ENCODE assay signal across 23 mouse cellular contexts in genomic region chr17:87625510-87626086, GRCm38 (mm10). TPM values are rescaled to one million over a fixed set of nuclear protein-coding genes. Genes with fewer than 3 reads are reported as not detected.
DNase-seq lines count a peak whose midpoint lies in the region; ATAC-seq and TF ChIP-seq lines count a peak whose summit lies in the region.
"Had no signal": no experiment of that assay in that cellular context is flagged by ENCODE, and none has a peak within 500 bp of the region (broad histone marks: within the 10 kb centered on the region; RNA-seq: fewer than 3 reads in every experiment).

No protein-coding gene starts in this region.

- no peak for TF ChIP-seq CTCF in intestine, postnatal 0 days (IDR thresholded peaks at IDR 0.05; ENCODE audit: low read depth)
- TF ChIP-seq CTCF in stomach, postnatal 0 days (IDR thresholded peaks at IDR 0.05; ENCODE audit: low read depth) = no peak

- H3K27ac ChIP-seq in intestine, embryonic 15.5 days = peak overlapping the region; percentile 88
- peak overlapping the region; percentile 88 for H3K27ac ChIP-seq in intestine, postnatal 0 days (ENCODE audit: low read depth, low read length)
- H3K27ac ChIP-seq in stomach, postnatal 0 days (replicated peaks) = peak overlapping the region; percentile 18; the same call in 1 of the 2 replicates
- H3K27ac ChIP-seq: embryonic facial prominence, embryonic 13.5 days; embryonic facial prominence, embryonic 15.5 days; forebrain, embryonic 10.5 days; forebrain, embryonic 12.5 days had no signal

- H3K9ac ChIP-seq in intestine, embryonic 15.5 days = no peak overlapping the region
- H3K9ac ChIP-seq in intestine, postnatal 0 days (ENCODE audit: low read depth, low read length) = no peak overlapping the region
- H3K9ac ChIP-seq in stomach, postnatal 0 days (ENCODE audit: low read length) = no peak overlapping the region
- H3K9ac ChIP-seq: embryonic facial prominence, embryonic 13.5 days; embryonic facial prominence, embryonic 15.5 days; forebrain, embryonic 12.5 days had no signal

- H3K4me1 ChIP-seq in intestine, embryonic 15.5 days (replicated peaks) = 0 out of 2 replicates have a peak, but pooled peaks cover 4% of the 10 kb centered on the region
- peaks cover 3% of the 10 kb centered on the region for H3K4me1 ChIP-seq in intestine, postnatal 0 days (replicated peaks; ENCODE audit: control insufficient read depth, insufficient read depth, low read length)
- H3K4me1 ChIP-seq in stomach, postnatal 0 days (replicated peaks; ENCODE audit: control insufficient read depth, insufficient read depth) = no peaks in the 10 kb centered on the region
- H3K4me1 ChIP-seq: embryonic facial prominence, embryonic 13.5 days; forebrain, embryonic 10.5 days; forebrain, embryonic 12.5 days had no signal

- peak; percentile 67 for ATAC-seq in intestine, embryonic 15.5 days
- peak; percentile 77 for ATAC-seq in intestine, postnatal 0 days
- ATAC-seq in stomach, postnatal 0 days (ENCODE audit: low FRiP score, low TSS enrichment) = no peak
- ATAC-seq in monocyte, adult 5-6 weeks (replicated peaks; ENCODE audit: insufficient number of reproducible peaks, low FRiP score, low TSS enrichment, poor library complexity, severe bottlenecking) = no peak
- ATAC-seq: forebrain, embryonic 14.5 days; forebrain, embryonic 16.5 days had no signal

- no peaks in the 10 kb centered on the region for H3K27me3 ChIP-seq in intestine, embryonic 15.5 days (replicated peaks)
- H3K27me3 ChIP-seq in intestine, postnatal 0 days (replicated peaks; ENCODE audit: control insufficient read depth, insufficient read depth, low read length) = no peaks in the 10 kb centered on the region
- no peaks in the 10 kb centered on the region for H3K27me3 ChIP-seq in stomach, postnatal 0 days (ENCODE audit: control insufficient read depth, insufficient read depth, low read length)
- H3K27me3 ChIP-seq: embryonic facial prominence, embryonic 13.5 days; embryonic facial prominence, embryonic 15.5 days; forebrain, embryonic 12.5 days had no signal

- H3K36me3 ChIP-seq in intestine, embryonic 15.5 days = no peaks in the 10 kb centered on the region
- H3K36me3 ChIP-seq in intestine, postnatal 0 days (ENCODE audit: control insufficient read depth, insufficient read depth) = no peaks in the 10 kb centered on the region
- H3K36me3 ChIP-seq in stomach, postnatal 0 days (ENCODE audit: control insufficient read depth, insufficient read depth, low read length) = no peaks in the 10 kb centered on the region
- H3K36me3 ChIP-seq: embryonic facial prominence, embryonic 13.5 days; embryonic facial prominence, embryonic 15.5 days; forebrain, embryonic 10.5 days; forebrain, embryonic 12.5 days had no signal

- no peak for DNase-seq in stomach, postnatal 0 days (ENCODE audit: low spot score)
- DNase-seq in embryo, embryonic 9.5 days (ENCODE audit: extremely low spot score) = no peak
- no peak for DNase-seq in layer of hippocampus, adult 8-10 months (ENCODE audit: low spot score in 2 of 2)
- DNase-seq: adrenal gland, adult 2 months; adrenal gland, postnatal 10 days; adrenal gland, postnatal 25 days; cerebellum, adult 11 months; cerebellum, adult 18-20 months; cerebellum, adult 8-10 months; cerebellum, adult 9-11 months; cerebellum, postnatal 14 days; cerebellum, postnatal 36 days had no signal

- 0 out of 2 replicates have a peak overlapping the region, but pooled peaks have one; percentile 19 for H3K4me2 ChIP-seq in intestine, embryonic 15.5 days (replicated peaks)
- peak overlapping the region; percentile 44 for H3K4me2 ChIP-seq in intestine, postnatal 0 days (replicated peaks; ENCODE audit: low read depth)
- H3K4me2 ChIP-seq in stomach, postnatal 0 days (replicated peaks; ENCODE audit: low read depth) = no peak overlapping the region
- H3K4me2 ChIP-seq: embryonic facial prominence, embryonic 13.5 days; embryonic facial prominence, embryonic 15.5 days; forebrain, embryonic 12.5 days had no signal

- H3K4me3 ChIP-seq in intestine, embryonic 15.5 days (replicated peaks) = no peak overlapping the region
- H3K4me3 ChIP-seq in intestine, postnatal 0 days (ENCODE audit: low read depth, low read length) = no peak overlapping the region
- H3K4me3 ChIP-seq in stomach, postnatal 0 days (ENCODE audit: low read depth, low read length) = no peak overlapping the region
- H3K4me3 ChIP-seq: embryonic facial prominence, embryonic 13.5 days; embryonic facial prominence, embryonic 15.5 days; erythroblast, embryonic 14.5 days; forebrain, embryonic 10.5 days; forebrain, embryonic 12.5 days had no signal

- TF ChIP-seq EP300 in stomach, postnatal 0 days (optimal IDR thresholded peaks at IDR 0.05) = no peak

- WGBS in intestine, embryonic 15.5 days = 27% methylated on average over 3 of the region's 3 CpGs
- WGBS in intestine, postnatal 0 days = 26% methylated on average over 3 of the region's 3 CpGs
- 55% methylated on average over 3 of the region's 3 CpGs for WGBS in stomach, postnatal 0 days

- no peaks in the 10 kb centered on the region for H3K9me3 ChIP-seq in intestine, embryonic 15.5 days
- H3K9me3 ChIP-seq in intestine, postnatal 0 days (ENCODE audit: control insufficient read depth) = no peaks in the 10 kb centered on the region
- no peaks in the 10 kb centered on the region for H3K9me3 ChIP-seq in stomach, postnatal 0 days (ENCODE audit: control insufficient read depth, low read length)
- H3K9me3 ChIP-seq: embryonic facial prominence, embryonic 13.5 days; embryonic facial prominence, embryonic 15.5 days; forebrain, embryonic 10.5 days; forebrain, embryonic 12.5 days had no signal

RNA-seq across cellular contexts. Expression of gene Epcam, which starts 10.2 kb away (rescaled TPM):
- polyA plus RNA-seq in intestine, embryonic 15.5 days (2015; fragmentation: Nextera tagmentation; extraction: Ambion mirVana) = 958 and 974 TPM in 2 replicates
- 1,279 and 1,318 TPM in 2 replicates for polyA plus RNA-seq in intestine, postnatal 0 days (2015; fragmentation: Nextera tagmentation; extraction: Ambion mirVana)
- polyA plus RNA-seq in stomach, postnatal 0 days (2015; fragmentation: Nextera tagmentation; extraction: Ambion mirVana) = 308 and 316 TPM in 2 replicates
- total RNA-seq in monocyte, adult 5-6 weeks (2017) = 0.19 to 2.6 TPM (median 1.8 TPM) in 3 replicates
- total RNA-seq in layer of hippocampus, adult 8-10 months (2022) = under 1 TPM in 3 of 4 experiments, not detected in 1; 0.35 to 0.78 (median 0.68) TPM
- total RNA-seq: adrenal gland, postnatal 25 days; MEL had no signal
- polyA plus RNA-seq: adrenal gland, adult 2 months; erythroblast, embryonic 14.5 days had no signal

RNA-seq across cellular contexts. Expression of gene Msh2, which starts 46.5 kb away (rescaled TPM):
- polyA plus RNA-seq in intestine, embryonic 15.5 days (2015; fragmentation: Nextera tagmentation; extraction: Ambion mirVana) = 63.7 and 74.5 TPM in 2 replicates
- 13.9 and 15.9 TPM in 2 replicates for polyA plus RNA-seq in intestine, postnatal 0 days (2015; fragmentation: Nextera tagmentation; extraction: Ambion mirVana)
- polyA plus RNA-seq in stomach, postnatal 0 days (2015; fragmentation: Nextera tagmentation; extraction: Ambion mirVana) = 21.6 and 22.7 TPM in 2 replicates
- total RNA-seq in monocyte, adult 5-6 weeks (2017) = 23.8 to 67.9 TPM (median 47.0 TPM) in 3 replicates
- total RNA-seq in layer of hippocampus, adult 8-10 months (2022) = 10 to 100 TPM; 36.5 to 39.5 (median 38.1) TPM

Comparison
In these comparisons a context has a peak if more than half of its experiments do, and no peak if none do; other contexts are left out.
1. ATAC-seq: peak in intestine, embryonic 15.5 days (single experiment) and intestine, postnatal 0 days (single experiment); none in stomach, postnatal 0 days (single experiment) and monocyte, adult 5-6 weeks (single experiment).
2. H3K27ac ChIP-seq: peak in every context shown above with its lines; median percentile 88 in intestine, embryonic 15.5 days; 88 in intestine, postnatal 0 days; 18 in stomach, postnatal 0 days.